ENCODE assay signal across 29 mouse cellular contexts in genomic region chr7:84196221-84196620, GRCm38 (mm10). TPM values are rescaled to one million over a fixed set of nuclear protein-coding genes. Genes with fewer than 3 reads are reported as not detected.
A peak's percentile ranks its signal among the peaks of the same experiment; 100 is the strongest.
DNase-seq lines count a peak whose midpoint lies in the region; ATAC-seq and TF ChIP-seq lines count a peak whose summit lies in the region.
"Had no signal": no experiment of that assay in that cellular context is flagged by ENCODE, and none has a peak within 500 bp of the region (broad histone marks: within the 10 kb centered on the region; RNA-seq: fewer than 3 reads in every experiment).

No protein-coding gene starts in this region.

- no peak for TF ChIP-seq CTCF in lung, embryonic 14.5 days (IDR thresholded peaks at IDR 0.05; ENCODE audit: low read depth)
- no peak for TF ChIP-seq CTCF in lung, adult 2 months (IDR thresholded peaks at IDR 0.05; ENCODE audit: insufficient read depth, low read length)
- TF ChIP-seq CTCF in forebrain, postnatal 0 days (IDR thresholded peaks at IDR 0.05; ENCODE audit: low read depth), result no peak

- no peaks in the 10 kb centered on the region for H3K27me3 ChIP-seq in lung, embryonic 14.5 days (ENCODE audit: insufficient read depth, low read length)
- no peaks in the 10 kb centered on the region for H3K27me3 ChIP-seq in myocyte (ENCODE audit: control insufficient read depth, insufficient read depth, insufficient read length)
- H3K27me3 ChIP-seq in intestine, embryonic 16.5 days (replicated peaks; ENCODE audit: control insufficient read depth, insufficient read depth, low read length), result no peaks in the 10 kb centered on the region
- H3K27me3 ChIP-seq in forebrain, postnatal 0 days (ENCODE audit: insufficient read depth, low read length), result no peaks in the 10 kb centered on the region
- H3K27me3 ChIP-seq: embryonic facial prominence, embryonic 13.5 days; forebrain, embryonic 12.5 days; liver, embryonic 15.5 days; neural tube, embryonic 12.5 days had no signal

- H3K27ac ChIP-seq in lung, embryonic 14.5 days (ENCODE audit: low read depth), result no peak overlapping the region
- H3K27ac ChIP-seq in intestine, embryonic 16.5 days (ENCODE audit: low read length), result no peak overlapping the region
- H3K27ac ChIP-seq in forebrain, postnatal 0 days (ENCODE audit: low read depth, low read length), result no peak overlapping the region
- H3K27ac ChIP-seq: embryonic facial prominence, embryonic 13.5 days; forebrain, embryonic 12.5 days; heart, embryonic 10.5 days; kidney, postnatal 0 days; limb, embryonic 10.5 days; liver, embryonic 15.5 days; neural tube, embryonic 12.5 days had no signal

- H3K79me2 ChIP-seq in myocyte (ENCODE audit: control insufficient read depth, insufficient read depth), result no peaks in the 10 kb centered on the region

- DNase-seq in lung, embryonic 14.5 days, result peak; percentile 16
- no peak for DNase-seq in lung, adult 2 months
- DNase-seq in Muller cell, postnatal 12 days (ENCODE audit: inconsistent ontology term), result peak; percentile 17
- no peak for DNase-seq in kidney, adult 9 months
- no peak for DNase-seq in forebrain, postnatal 0 days
- DNase-seq: adrenal gland, postnatal 25 days; B cell, adult 2 months; cerebellum, adult 2 months; cerebellum, postnatal 25 days; embryo, embryonic 11 days; kidney, adult 18-20 months; liver; lung, postnatal 10 days; midbrain, embryonic 14.5 days; retina, postnatal 1 day; thymus, postnatal 14 days had no signal

- no peak overlapping the region for H3K4me3 ChIP-seq in lung, embryonic 14.5 days (ENCODE audit: low read depth, low read length)
- no peak overlapping the region for H3K4me3 ChIP-seq in lung, adult 2 months (replicated peaks; ENCODE audit: extremely low read depth, low read depth, low read length)
- H3K4me3 ChIP-seq in myocyte, result no peak overlapping the region
- no peak overlapping the region for H3K4me3 ChIP-seq in intestine, embryonic 16.5 days (ENCODE audit: low read length)
- H3K4me3 ChIP-seq in forebrain, postnatal 0 days (ENCODE audit: low read depth, low read length), result no peak overlapping the region
- H3K4me3 ChIP-seq: embryonic facial prominence, embryonic 13.5 days; erythroblast, embryonic 14.5 days; forebrain, embryonic 12.5 days; heart, embryonic 10.5 days; limb, embryonic 10.5 days; liver, embryonic 15.5 days; megakaryocyte, embryonic 14.5 days; neural tube, embryonic 12.5 days had no signal

- H3K4me2 ChIP-seq in lung, embryonic 14.5 days, result no peak overlapping the region
- H3K4me2 ChIP-seq in myocyte (ENCODE audit: low read depth), result peak overlapping the region; percentile 66
- no peak overlapping the region for H3K4me2 ChIP-seq in intestine, embryonic 16.5 days (ENCODE audit: low read depth, low read length)
- H3K4me2 ChIP-seq in forebrain, postnatal 0 days (ENCODE audit: low read depth), result no peak overlapping the region
- H3K4me2 ChIP-seq: embryonic facial prominence, embryonic 13.5 days; forebrain, embryonic 12.5 days; liver, embryonic 15.5 days; neural tube, embryonic 12.5 days had no signal

- WGBS in lung, embryonic 14.5 days, result 70% methylated on average over 6 of the region's 6 CpGs
- WGBS in lung, adult 2 months, result 71% methylated on average over 6 of the region's 6 CpGs
- 62% methylated on average over 6 of the region's 6 CpGs for WGBS in intestine, embryonic 16.5 days
- WGBS in forebrain, postnatal 0 days, result 92% methylated on average over 6 of the region's 6 CpGs

- no peak overlapping the region for H3K9ac ChIP-seq in lung, embryonic 14.5 days
- H3K9ac ChIP-seq in intestine, embryonic 16.5 days (ENCODE audit: low read depth, low read length), result no peak overlapping the region
- H3K9ac ChIP-seq in forebrain, postnatal 0 days, result no peak overlapping the region
- H3K9ac ChIP-seq: embryonic facial prominence, embryonic 13.5 days; forebrain, embryonic 12.5 days; liver, embryonic 15.5 days; neural tube, embryonic 12.5 days had no signal

- TF ChIP-seq POLR2A in lung, adult 2 months (IDR thresholded peaks at IDR 0.05; ENCODE audit: borderline replicate concordance, extremely low read depth, low read depth, low read length), result no peak
- TF ChIP-seq POLR2A in myocyte (IDR thresholded peaks at IDR 0.05; ENCODE audit: insufficient read length, low read depth), result no peak

- H3K9me3 ChIP-seq in lung, embryonic 14.5 days (ENCODE audit: low read depth, low read length), result no peaks in the 10 kb centered on the region
- no peaks in the 10 kb centered on the region for H3K9me3 ChIP-seq in intestine, embryonic 16.5 days (ENCODE audit: control insufficient read depth, low read length)
- no peaks in the 10 kb centered on the region for H3K9me3 ChIP-seq in forebrain, postnatal 0 days (ENCODE audit: low read length)
- H3K9me3 ChIP-seq: embryonic facial prominence, embryonic 13.5 days; forebrain, embryonic 12.5 days; heart, embryonic 10.5 days; limb, embryonic 10.5 days; liver, embryonic 15.5 days; neural tube, embryonic 12.5 days had no signal

- H3K36me3 ChIP-seq in lung, embryonic 14.5 days (ENCODE audit: insufficient read depth), result no peaks in the 10 kb centered on the region
- H3K36me3 ChIP-seq in myocyte (ENCODE audit: control insufficient read depth, insufficient read depth), result no peaks in the 10 kb centered on the region
- H3K36me3 ChIP-seq in intestine, embryonic 16.5 days (ENCODE audit: control insufficient read depth, insufficient read depth, low read length), result no peaks in the 10 kb centered on the region
- no peaks in the 10 kb centered on the region for H3K36me3 ChIP-seq in forebrain, postnatal 0 days (ENCODE audit: insufficient read depth)
- H3K36me3 ChIP-seq: embryonic facial prominence, embryonic 13.5 days; forebrain, embryonic 12.5 days; heart, embryonic 10.5 days; limb, embryonic 10.5 days; liver, embryonic 15.5 days; neural tube, embryonic 12.5 days had no signal

- ATAC-seq in lung, embryonic 14.5 days (ENCODE audit: insufficient read depth), result no peak
- ATAC-seq in common myeloid progenitor, adult 5-6 weeks (replicated peaks; ENCODE audit: low read depth, poor library complexity, severe bottlenecking), result peak; percentile 45; the same call in 1 of the 2 replicates
- no peak for ATAC-seq in intestine, embryonic 16.5 days
- no peak for ATAC-seq in forebrain, postnatal 0 days
- ATAC-seq: hindbrain, embryonic 16.5 days had no signal

- no peaks in the 10 kb centered on the region for H3K4me1 ChIP-seq in lung, embryonic 14.5 days (ENCODE audit: insufficient read depth)
- H3K4me1 ChIP-seq in lung, adult 2 months (ENCODE audit: control insufficient read depth, insufficient read depth, low read length), result no peaks in the 10 kb centered on the region
- H3K4me1 ChIP-seq in intestine, embryonic 16.5 days (ENCODE audit: control insufficient read depth, insufficient read depth, low read length), result no peaks in the 10 kb centered on the region
- no peaks in the 10 kb centered on the region for H3K4me1 ChIP-seq in forebrain, postnatal 0 days (ENCODE audit: insufficient read depth)
- H3K4me1 ChIP-seq: embryonic facial prominence, embryonic 13.5 days; forebrain, embryonic 12.5 days; heart, embryonic 10.5 days; limb, embryonic 10.5 days; liver, embryonic 15.5 days; neural tube, embryonic 12.5 days had no signal

- H3ac ChIP-seq in myocyte (ENCODE audit: control insufficient read depth, insufficient read length), result no peak overlapping the region

TF ChIP-seq in myocyte, 11 proteins besides CTCF, POLR2A, EP300 and RAD21:
- no peak for TF ChIP-seq REST (IDR thresholded peaks at IDR 0.05; ENCODE audit: insufficient read depth, insufficient read length)
- no peak for TF ChIP-seq TCF12 (IDR thresholded peaks at IDR 0.05; ENCODE audit: insufficient read depth, poor library complexity, severe bottlenecking)
- TF ChIP-seq E2F4 (IDR thresholded peaks at IDR 0.05; ENCODE audit: insufficient read depth), result no peak
- no peak for TF ChIP-seq SRF (IDR thresholded peaks at IDR 0.05; ENCODE audit: control insufficient read depth, insufficient read length, low read depth)
- TF ChIP-seq MYOD1 (IDR thresholded peaks at IDR 0.05; ENCODE audit: control insufficient read depth in 1 of 3, insufficient read length in 2 of 3, low read depth in 2 of 3), result no peak
- TF ChIP-seq MYOG (IDR thresholded peaks at IDR 0.05; ENCODE audit: control insufficient read depth in 1 of 3, insufficient read depth in 1 of 3, insufficient read length in 2 of 3, low read depth in 2 of 3), result no peak
- TF ChIP-seq POLR2AphosphoS2 (IDR thresholded peaks at IDR 0.05; ENCODE audit: insufficient read length, low read depth), result no peak
- no peak for TF ChIP-seq USF1 (IDR thresholded peaks at IDR 0.05; ENCODE audit: low read depth)

RNA-seq across cellular contexts. Expression of gene Abhd17c, which starts 44.5 kb away (rescaled TPM):
- 75.6 and 87.8 TPM in 2 replicates for polyA plus RNA-seq in lung, embryonic 14.5 days (2014; fragmentation: Nextera tagmentation; extraction: Ambion mirVana)
- 92.8 and 98.3 TPM in 2 replicates for polyA plus RNA-seq in lung, adult 2 months (2012; rRNA removed)
- total RNA-seq in common myeloid progenitor, adult 5-6 weeks (2017), result 10.8 and 18.7 TPM in 2 replicates
- polyA plus RNA-seq in myocyte (2012; fragmentation: generic; extraction: Trizol), result 32.4 TPM
- 12.5 and 15.1 TPM in 2 replicates for polyA plus RNA-seq in intestine, embryonic 16.5 days (2015; fragmentation: Nextera tagmentation; extraction: Ambion mirVana)
- 92.2 and 102 TPM in 2 replicates for total RNA-seq in forebrain, postnatal 0 days (2014; rRNA removed)
- 92.9 and 93.5 TPM in 2 replicates for polyA plus RNA-seq in forebrain, postnatal 0 days (2015; fragmentation: Nextera tagmentation; extraction: Ambion mirVana)

Comparison
In these comparisons a context has a peak if more than half of its experiments do, and no peak if none do; other contexts are left out.
1. DNase-seq: peak in lung, embryonic 14.5 days (single experiment) and Muller cell, postnatal 12 days (single experiment); none in lung, adult 2 months (single experiment), kidney, adult 9 months (single experiment) and forebrain, postnatal 0 days (single experiment).